Mouse (Mus musculus) left cerebral cortex, adult 9 months (tissue): ENCODE results near the gene Pip5k1c.

Experiments
- DNase-seq, 2 experiments: peaks; one replicate each; pipeline ENCODE4 v3.0.0; 2022; ENCODE audit warnings: low spot score in 2 of 2

The Pip5k1c gene

GRCm38 (mm10) chr10:81284189-81284588 is 8.6 kb upstream of the Pip5k1c start:
- no peak for DNase-seq

GRCm38 (mm10) chr10:81284719-81285118 is 8.0 kb upstream of the Pip5k1c start:
- DNase-seq, result no peak

GRCm38 (mm10) chr10:81285694-81286450 is 6.9 kb upstream of the Pip5k1c start:
- DNase-seq, result peak in 1 of 2 experiments; percentile 78

- no peak for DNase-seq
Measured at GRCm38 (mm10) chr10:81286586-81286985, 6.2 kb upstream of the Pip5k1c start.

GRCm38 (mm10) chr10:81287513-81288157 is 5.1 kb upstream of the Pip5k1c start:
- DNase-seq, result no peak

GRCm38 (mm10) chr10:81288601-81289000 is 4.2 kb upstream of the Pip5k1c start:
- no peak for DNase-seq

- no peak for DNase-seq
Measured at GRCm38 (mm10) chr10:81289278-81289677, 3.5 kb upstream of the Pip5k1c start.

GRCm38 (mm10) chr10:81289811-81290210 is 3.0 kb upstream of the Pip5k1c start:
- no peak for DNase-seq

- no peak for DNase-seq
Measured at GRCm38 (mm10) chr10:81290698-81291460, 1.9 kb upstream of the Pip5k1c start.

GRCm38 (mm10) chr10:81291511-81292104 is 1.2 kb upstream of the Pip5k1c start, which contains the start of gene Tjp3:
Tjp3 (minus strand) TSS chr10:81291581.
- no peak for DNase-seq

GRCm38 (mm10) chr10:81293334-81294030 is 719 bp downstream of the Pip5k1c start:
- DNase-seq, result no peak

GRCm38 (mm10) chr10:81294442-81294841 is 1.7 kb downstream of the Pip5k1c start:
- no peak for DNase-seq

- no peak for DNase-seq
Measured at GRCm38 (mm10) chr10:81295185-81295584, 2.4 kb downstream of the Pip5k1c start.

GRCm38 (mm10) chr10:81297246-81297645 is 4.5 kb downstream of the Pip5k1c start:
- DNase-seq, result no peak

- DNase-seq, result no peak
Measured at GRCm38 (mm10) chr10:81297845-81298244, 5.1 kb downstream of the Pip5k1c start.

- DNase-seq, result peak in 1 of 2 experiments; percentile 83
Measured at GRCm38 (mm10) chr10:81298369-81299100, 5.8 kb downstream of the Pip5k1c start.

- DNase-seq, result no peak
Measured at GRCm38 (mm10) chr10:81299585-81300351, 7.0 kb downstream of the Pip5k1c start.

- DNase-seq, result no peak
Measured at GRCm38 (mm10) chr10:81300352-81300907, 7.7 kb downstream of the Pip5k1c start.

GRCm38 (mm10) chr10:81301321-81301720 is 8.6 kb downstream of the Pip5k1c start:
- DNase-seq, result no peak

GRCm38 (mm10) chr10:81302288-81302687 is 9.5 kb downstream of the Pip5k1c start:
- DNase-seq, result no peak
